23 mouse cellular contexts compared by ENCODE assay signal in genomic region chr9:57594174-57594509, GRCm38 (mm10). TPM values are rescaled to one million over a fixed set of nuclear protein-coding genes. Genes with fewer than 3 reads are reported as not detected.
DNase-seq lines count a peak whose midpoint lies in the region; ATAC-seq lines count a peak whose summit lies in the region.
"Had no signal": no experiment of that assay in that cellular context is flagged by ENCODE, and none has a peak within 500 bp of the region (broad histone marks: within the 10 kb centered on the region; RNA-seq: fewer than 3 reads in every experiment).

No protein-coding gene starts in this region.

- 78% methylated on average over 9 of the region's 9 CpGs for WGBS in embryonic facial prominence, embryonic 13.5 days
- WGBS in embryonic facial prominence, embryonic 10.5 days, result 71% methylated on average over 9 of the region's 9 CpGs
- 56% methylated on average over 9 of the region's 9 CpGs for WGBS in hindbrain, embryonic 10.5 days
- 56% methylated on average over 9 of the region's 9 CpGs for WGBS in hindbrain, embryonic 12.5 days
- 49% methylated on average over 9 of the region's 9 CpGs for WGBS in kidney, embryonic 16.5 days

- H3K4me1 ChIP-seq in embryonic facial prominence, embryonic 13.5 days, result peaks cover 10% of the 10 kb centered on the region
- peaks cover 52% of the 10 kb centered on the region for H3K4me1 ChIP-seq in embryonic facial prominence, embryonic 10.5 days
- H3K4me1 ChIP-seq in hindbrain, embryonic 10.5 days (replicated peaks), result peaks cover 76% of the 10 kb centered on the region
- peaks cover 36% of the 10 kb centered on the region for H3K4me1 ChIP-seq in hindbrain, embryonic 12.5 days
- H3K4me1 ChIP-seq in kidney, embryonic 16.5 days (ENCODE audit: insufficient read depth, low read length), result peaks cover 35% of the 10 kb centered on the region

- H3K36me3 ChIP-seq in embryonic facial prominence, embryonic 13.5 days, result peaks cover 38% of the 10 kb centered on the region
- peaks cover 28% of the 10 kb centered on the region for H3K36me3 ChIP-seq in embryonic facial prominence, embryonic 10.5 days (replicated peaks)
- H3K36me3 ChIP-seq in hindbrain, embryonic 10.5 days, result peaks cover 17% of the 10 kb centered on the region
- peaks cover 25% of the 10 kb centered on the region for H3K36me3 ChIP-seq in hindbrain, embryonic 12.5 days
- H3K36me3 ChIP-seq in kidney, embryonic 16.5 days (ENCODE audit: insufficient read depth, low read length), result peaks cover 19% of the 10 kb centered on the region

- H3K4me2 ChIP-seq in embryonic facial prominence, embryonic 13.5 days, result no peak overlapping the region
- no peak overlapping the region for H3K4me2 ChIP-seq in hindbrain, embryonic 12.5 days (replicated peaks)
- H3K4me2 ChIP-seq in kidney, embryonic 16.5 days (replicated peaks; ENCODE audit: low read depth, low read length), result no peak overlapping the region
- H3K4me2 ChIP-seq: embryonic facial prominence, embryonic 12.5 days; forebrain, embryonic 12.5 days had no signal

- H3K27me3 ChIP-seq in embryonic facial prominence, embryonic 13.5 days, result no peaks in the 10 kb centered on the region
- H3K27me3 ChIP-seq in embryonic facial prominence, embryonic 10.5 days (replicated peaks; ENCODE audit: low read depth, poor library complexity, severe bottlenecking), result peaks cover 12% of the 10 kb centered on the region; the same call in 1 of the 2 replicates
- H3K27me3 ChIP-seq in hindbrain, embryonic 10.5 days (ENCODE audit: insufficient read depth, poor library complexity, severe bottlenecking), result peaks cover 6% of the 10 kb centered on the region; the same call in 1 of the 2 replicates
- H3K27me3 ChIP-seq in hindbrain, embryonic 12.5 days, result no peaks in the 10 kb centered on the region
- no peaks in the 10 kb centered on the region for H3K27me3 ChIP-seq in kidney, embryonic 16.5 days (ENCODE audit: insufficient read depth, low read length)
- H3K27me3 ChIP-seq: embryonic facial prominence, embryonic 12.5 days; forebrain, embryonic 12.5 days had no signal

- no peak for ATAC-seq in embryonic facial prominence, embryonic 13.5 days (ENCODE audit: insufficient number of reproducible peaks, insufficient read depth, low FRiP score, low TSS enrichment, low read depth)
- no peak for ATAC-seq in hindbrain, embryonic 12.5 days (ENCODE audit: low FRiP score)
- ATAC-seq in kidney, embryonic 16.5 days (ENCODE audit: low FRiP score, low TSS enrichment), result peak; percentile 5; the same call in 1 of the 2 replicates
- ATAC-seq: CD4-positive, CD25-positive, alpha-beta regulatory T cell, adult 4 months; forebrain, embryonic 16.5 days; hindbrain, embryonic 16.5 days; inflammation-experienced regulatory T-cells, adult 6 months had no signal

- H3K9me3 ChIP-seq in embryonic facial prominence, embryonic 13.5 days, result no peaks in the 10 kb centered on the region
- H3K9me3 ChIP-seq in embryonic facial prominence, embryonic 10.5 days, result no peaks in the 10 kb centered on the region
- H3K9me3 ChIP-seq in hindbrain, embryonic 10.5 days, result no peaks in the 10 kb centered on the region
- H3K9me3 ChIP-seq in hindbrain, embryonic 12.5 days (replicated peaks), result no peaks in the 10 kb centered on the region
- H3K9me3 ChIP-seq in kidney, embryonic 16.5 days (ENCODE audit: low read length), result no peaks in the 10 kb centered on the region
- H3K9me3 ChIP-seq: embryonic facial prominence, embryonic 12.5 days; forebrain, embryonic 12.5 days; G1E had no signal

- no peak overlapping the region for H3K4me3 ChIP-seq in embryonic facial prominence, embryonic 13.5 days
- H3K4me3 ChIP-seq in embryonic facial prominence, embryonic 10.5 days, result no peak overlapping the region
- H3K4me3 ChIP-seq in hindbrain, embryonic 10.5 days, result no peak overlapping the region
- H3K4me3 ChIP-seq in hindbrain, embryonic 12.5 days, result no peak overlapping the region
- H3K4me3 ChIP-seq in kidney, embryonic 16.5 days (ENCODE audit: low read length), result no peak overlapping the region
- H3K4me3 ChIP-seq: embryonic facial prominence, embryonic 12.5 days; forebrain, embryonic 12.5 days; heart, adult 2 months had no signal

- no peak overlapping the region for H3K27ac ChIP-seq in embryonic facial prominence, embryonic 13.5 days
- H3K27ac ChIP-seq in embryonic facial prominence, embryonic 10.5 days (replicated peaks), result no peak overlapping the region
- H3K27ac ChIP-seq in hindbrain, embryonic 10.5 days, result peak overlapping the region; percentile 71
- no peak overlapping the region for H3K27ac ChIP-seq in hindbrain, embryonic 12.5 days
- no peak overlapping the region for H3K27ac ChIP-seq in kidney, embryonic 16.5 days (ENCODE audit: low read length)
- H3K27ac ChIP-seq: embryonic facial prominence, embryonic 12.5 days; forebrain, embryonic 12.5 days; heart, adult 2 months had no signal

- no peak for DNase-seq in embryonic facial prominence, embryonic 10.5 days (ENCODE audit: low spot score)
- DNase-seq in hindbrain, embryonic 10.5 days (ENCODE audit: low spot score), result no peak
- no peak for DNase-seq in kidney, postnatal 10 days
- DNase-seq in testis, postnatal 14 days (ENCODE audit: low spot score), result no peak
- DNase-seq: adrenal gland, adult 8-10 months; adrenal gland, postnatal 36 days; B cell, adult 2 months; cerebellum, adult 2 months; gastrocnemius, postnatal 10 days; heart, adult 2 months; heart, postnatal 10 days had no signal

- 0 out of 2 replicates have a peak overlapping the region, but pooled peaks have one; percentile 16 for H3K9ac ChIP-seq in embryonic facial prominence, embryonic 13.5 days
- H3K9ac ChIP-seq in hindbrain, embryonic 12.5 days, result no peak overlapping the region
- H3K9ac ChIP-seq in kidney, embryonic 16.5 days (replicated peaks; ENCODE audit: low read length), result no peak overlapping the region
- H3K9ac ChIP-seq: embryonic facial prominence, embryonic 12.5 days; forebrain, embryonic 12.5 days had no signal

RNA-seq across cellular contexts. Expression of gene Ulk3, which starts 4.9 kb away (rescaled TPM):
- 20.3 and 26.9 TPM in 2 replicates for polyA plus RNA-seq in embryonic facial prominence, embryonic 13.5 days (2015; fragmentation: Nextera tagmentation; extraction: Ambion mirVana)
- 13.3 and 16.4 TPM in 2 replicates for polyA plus RNA-seq in embryonic facial prominence, embryonic 10.5 days (2016; fragmentation: Nextera tagmentation; extraction: Ambion mirVana)
- 14.2 and 14.6 TPM in 2 replicates for polyA plus RNA-seq in hindbrain, embryonic 10.5 days (2016; fragmentation: Nextera tagmentation; extraction: Ambion mirVana)
- 20.0 and 20.1 TPM in 2 replicates for polyA plus RNA-seq in hindbrain, embryonic 12.5 days (2016; fragmentation: Nextera tagmentation; extraction: Ambion mirVana)
- 18.3 and 22.7 TPM in 2 replicates for polyA plus RNA-seq in kidney, embryonic 16.5 days (2015; fragmentation: Nextera tagmentation; extraction: Ambion mirVana)

RNA-seq across cellular contexts. Expression of gene Cplx3, which starts 11.9 kb away (rescaled TPM):
- not detected in 2 replicates for polyA plus RNA-seq in embryonic facial prominence, embryonic 13.5 days (2015; fragmentation: Nextera tagmentation; extraction: Ambion mirVana)
- polyA plus RNA-seq in embryonic facial prominence, embryonic 10.5 days (2016; fragmentation: Nextera tagmentation; extraction: Ambion mirVana), result 1.6 and 1.8 TPM in 2 replicates
- polyA plus RNA-seq in hindbrain, embryonic 10.5 days (2016; fragmentation: Nextera tagmentation; extraction: Ambion mirVana), result 0.88 and 2.8 TPM in 2 replicates
- 0.08 and 0.27 TPM in 2 replicates for polyA plus RNA-seq in hindbrain, embryonic 12.5 days (2016; fragmentation: Nextera tagmentation; extraction: Ambion mirVana)
- polyA plus RNA-seq in kidney, embryonic 16.5 days (2015; fragmentation: Nextera tagmentation; extraction: Ambion mirVana), result not detected in 2 replicates
- polyA plus RNA-seq: CD4-positive, CD25-positive, alpha-beta regulatory T cell, adult 4 months; forebrain, embryonic 16.5 days; G1E; heart, adult 2 months; heart, embryonic 14.5 days; inflammation-experienced regulatory T-cells, adult 6 months had no signal

RNA-seq across cellular contexts. Expression of gene Lman1l, which starts 26.4 kb away (rescaled TPM):
- not detected in 2 replicates for polyA plus RNA-seq in embryonic facial prominence, embryonic 13.5 days (2015; fragmentation: Nextera tagmentation; extraction: Ambion mirVana)
- polyA plus RNA-seq in embryonic facial prominence, embryonic 10.5 days (2016; fragmentation: Nextera tagmentation; extraction: Ambion mirVana), result not detected in 2 replicates
- polyA plus RNA-seq in hindbrain, embryonic 10.5 days (2016; fragmentation: Nextera tagmentation; extraction: Ambion mirVana), result not detected in 2 replicates
- not detected in 2 replicates for polyA plus RNA-seq in hindbrain, embryonic 12.5 days (2016; fragmentation: Nextera tagmentation; extraction: Ambion mirVana)
- polyA plus RNA-seq in kidney, embryonic 16.5 days (2015; fragmentation: Nextera tagmentation; extraction: Ambion mirVana), result not detected in 2 replicates
- polyA plus RNA-seq: cerebellum, adult 2 months; embryonic facial prominence, embryonic 12.5 days; forebrain, embryonic 12.5 days; forebrain, embryonic 16.5 days; G1E; hindbrain, embryonic 11.5 days; hindbrain, embryonic 16.5 days had no signal

RNA-seq across cellular contexts. Expression of gene Scamp2, which starts 33.4 kb away (rescaled TPM):
- polyA plus RNA-seq in embryonic facial prominence, embryonic 13.5 days (2015; fragmentation: Nextera tagmentation; extraction: Ambion mirVana), result 54.2 and 61.7 TPM in 2 replicates
- 44.1 and 45.3 TPM in 2 replicates for polyA plus RNA-seq in embryonic facial prominence, embryonic 10.5 days (2016; fragmentation: Nextera tagmentation; extraction: Ambion mirVana)
- 50.7 and 59.7 TPM in 2 replicates for polyA plus RNA-seq in hindbrain, embryonic 10.5 days (2016; fragmentation: Nextera tagmentation; extraction: Ambion mirVana)
- 61.9 and 63.3 TPM in 2 replicates for polyA plus RNA-seq in hindbrain, embryonic 12.5 days (2016; fragmentation: Nextera tagmentation; extraction: Ambion mirVana)
- 93.4 and 101 TPM in 2 replicates for polyA plus RNA-seq in kidney, embryonic 16.5 days (2015; fragmentation: Nextera tagmentation; extraction: Ambion mirVana)

RNA-seq across cellular contexts. Expression of gene Mpi, which starts 41.6 kb away (rescaled TPM):
- polyA plus RNA-seq in embryonic facial prominence, embryonic 13.5 days (2015; fragmentation: Nextera tagmentation; extraction: Ambion mirVana), result 47.1 and 48.8 TPM in 2 replicates
- 58.7 and 61.7 TPM in 2 replicates for polyA plus RNA-seq in embryonic facial prominence, embryonic 10.5 days (2016; fragmentation: Nextera tagmentation; extraction: Ambion mirVana)
- polyA plus RNA-seq in hindbrain, embryonic 10.5 days (2016; fragmentation: Nextera tagmentation; extraction: Ambion mirVana), result 61.7 and 74.1 TPM in 2 replicates
- polyA plus RNA-seq in hindbrain, embryonic 12.5 days (2016; fragmentation: Nextera tagmentation; extraction: Ambion mirVana), result 59.2 and 61.4 TPM in 2 replicates
- polyA plus RNA-seq in kidney, embryonic 16.5 days (2015; fragmentation: Nextera tagmentation; extraction: Ambion mirVana), result 54.6 and 57.2 TPM in 2 replicates
